Mouse (Mus musculus) megakaryocyte, adult 5-6 weeks (primary cell): ENCODE data around the gene Smg9. TPM values are rescaled to one million over a fixed set of nuclear protein-coding genes. Genes with fewer than 3 reads are reported as not detected.

Experiments used
- ATAC-seq: 2 replicates; pipeline ENCODE4 v1.8.0; 2016; ENCODE audit warnings: mild to moderate bottlenecking, inconsistent platforms; ENCODE audit not compliant: poor library complexity, severe bottlenecking
- total RNA-seq, 2 experiments: library from RNA; stranded (forward) in 1 of 2; stranded (reverse) in 1 of 2; fragments of 153-499, 151-499 nt in 1 of 2; fragments of 221-1000, 200-1000 nt in 1 of 2; gene quantifications; 2 replicates each; pipeline versions ENCODE4 v1.2.3 to v1.2.4; 2015 to 2017

Smg9 gene
- total RNA-seq (2015) = 21.6 and 22.3 TPM in 2 replicates
- total RNA-seq (2017) = 16.7 and 30.3 TPM in 2 replicates

- ATAC-seq = peak; percentile 78
These were observed at the start of gene Smg9 for GRCm38 (mm10) chr7:24399256-24400081. Gene Smg9 (plus strand): TSS chr7:24399619.

GRCm38 (mm10) chr7:24355646-24356045, 43.8 kb upstream of the Smg9 start:
- no peak for ATAC-seq

GRCm38 (mm10) chr7:24356081-24356480, 43.3 kb upstream of the Smg9 start:
- ATAC-seq = no peak

GRCm38 (mm10) chr7:24357899-24358298, 41.5 kb upstream of the Smg9 start:
- no peak for ATAC-seq

DNA sequence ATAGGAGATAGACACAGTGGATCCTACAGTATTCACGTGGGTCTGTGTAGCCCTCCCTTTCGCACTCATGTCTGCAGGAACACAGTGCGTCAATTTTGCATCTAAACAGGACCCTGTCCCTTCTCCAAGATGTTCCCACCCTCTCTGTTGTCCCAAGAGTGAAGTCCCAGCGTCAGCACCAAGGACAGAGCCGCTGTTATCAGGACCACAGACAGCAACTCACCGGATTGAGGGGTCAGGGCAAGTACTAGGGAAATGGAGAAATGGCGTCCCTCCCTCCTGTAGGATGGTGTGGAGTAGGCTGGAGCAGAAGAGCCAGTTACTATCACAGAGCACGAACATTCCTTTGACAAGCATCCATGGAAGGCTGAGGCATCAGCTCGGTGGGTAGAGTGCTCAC, 40.1 kb upstream of the Smg9 start:
- no peak for ATAC-seq

DNA sequence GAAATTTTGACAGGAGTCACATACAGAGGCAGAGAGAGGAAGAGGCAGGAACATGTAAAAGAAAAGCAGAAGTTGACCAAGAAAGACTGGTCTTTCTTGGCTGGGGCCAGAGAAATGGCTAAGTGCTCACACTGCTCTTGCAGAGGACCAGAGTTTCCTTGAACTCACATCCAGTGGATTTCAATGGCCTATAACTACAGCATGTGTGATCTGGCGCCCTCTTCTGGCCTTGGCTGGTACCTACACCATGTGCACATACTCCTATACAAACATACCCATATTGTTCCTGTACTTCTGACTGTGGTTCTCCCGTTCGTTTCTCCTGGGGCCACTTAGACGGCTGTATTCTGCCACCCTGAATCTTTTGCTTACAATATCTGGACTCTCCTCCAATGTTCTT, 38.4 kb upstream of the Smg9 start:
- peak; percentile 25 for ATAC-seq

DNA sequence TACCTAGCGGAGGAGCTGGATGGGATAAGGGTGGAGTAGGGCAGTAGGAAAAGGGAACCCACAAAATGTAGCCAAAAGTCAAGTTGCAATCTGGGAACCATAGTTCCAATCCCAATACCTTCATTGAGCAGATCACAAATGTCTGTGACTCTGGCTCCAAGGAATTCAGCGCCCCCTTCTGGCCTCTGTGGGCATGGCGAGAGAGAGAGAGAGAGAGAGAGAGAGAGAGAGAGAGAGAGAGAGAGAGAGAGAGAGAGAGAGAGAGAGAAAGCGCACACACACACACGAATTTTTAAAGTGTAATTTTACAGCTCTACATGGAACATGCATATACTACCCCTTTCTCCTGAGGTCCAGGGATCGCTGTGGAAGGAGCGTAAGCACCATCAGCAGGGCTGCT, 36.2 kb upstream of the Smg9 start:
- ATAC-seq = 0 out of 2 replicates have a peak, but pooled peaks have one; percentile 25

DNA sequence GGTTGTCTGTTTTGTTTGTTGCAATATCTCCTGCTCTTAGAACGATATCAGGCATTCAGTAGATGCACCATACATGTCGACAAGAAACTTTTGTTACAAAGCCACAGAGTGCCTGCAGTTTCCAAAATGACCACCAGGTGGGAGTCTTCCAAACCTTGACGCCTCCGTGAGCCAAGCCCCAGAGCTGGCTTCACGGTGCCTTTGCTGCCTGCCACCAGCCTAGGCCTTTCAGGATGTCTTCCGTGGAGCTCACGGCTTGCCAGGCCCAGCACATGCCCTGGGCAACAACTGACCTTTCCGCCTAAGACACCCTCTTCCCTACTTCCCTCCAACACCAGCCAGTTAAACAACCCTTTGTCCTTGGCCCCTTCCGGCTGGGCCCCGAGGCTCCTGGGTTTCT, 34.6 kb upstream of the Smg9 start:
- ATAC-seq = peak; percentile 71

- no peak for ATAC-seq
These were observed 34.0 kb upstream of the Smg9 start for GRCm38 (mm10) chr7:24365258-24366014.

DNA sequence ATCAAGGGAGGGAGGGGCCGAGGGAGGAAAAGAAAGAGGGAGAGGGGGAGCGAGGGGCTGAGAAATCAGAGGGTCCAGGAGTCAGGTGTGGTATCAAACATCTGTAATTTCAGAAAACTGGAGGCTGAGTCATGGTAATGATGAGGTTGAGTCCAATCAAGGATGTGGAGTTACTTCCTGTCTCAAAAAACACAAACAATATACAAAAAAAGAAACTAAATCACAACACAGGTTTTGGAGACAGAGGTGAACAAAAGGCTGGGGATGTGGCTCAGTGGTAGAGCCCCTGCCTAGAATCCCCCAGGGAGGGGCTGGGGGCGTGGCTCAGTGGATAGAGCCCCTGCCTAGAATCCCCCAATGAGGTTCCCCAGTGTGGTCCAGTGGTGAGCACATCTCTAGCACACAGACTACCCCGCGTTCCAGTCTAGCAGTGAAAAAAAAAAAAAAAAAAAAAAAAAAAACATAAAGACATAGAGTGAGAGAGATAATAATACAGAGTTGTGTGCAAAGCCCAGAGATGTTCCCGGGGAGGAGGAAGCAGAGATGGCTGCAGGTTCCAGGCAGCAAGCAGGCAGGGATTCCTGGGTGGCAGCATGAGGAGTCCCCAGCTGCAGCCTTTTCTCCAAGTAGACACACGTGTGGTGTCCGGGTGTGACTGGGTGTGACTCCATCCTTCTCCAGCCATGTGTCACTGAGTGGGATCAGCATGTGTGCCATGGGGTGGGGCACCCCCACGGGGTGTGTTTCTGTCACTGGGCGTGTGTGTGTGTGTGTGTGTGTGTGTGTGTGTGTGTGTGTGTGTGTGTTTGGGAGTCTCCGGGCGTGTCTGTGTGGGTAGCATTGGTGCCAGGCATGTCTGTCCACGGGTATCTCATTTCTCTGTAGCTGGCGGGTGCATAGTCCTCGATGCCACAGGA, 32.4 kb upstream of the Smg9 start:
- ATAC-seq = no peak

- no peak for ATAC-seq
These were observed 31.2 kb upstream of the Smg9 start for GRCm38 (mm10) chr7:24368226-24368625.

DNA sequence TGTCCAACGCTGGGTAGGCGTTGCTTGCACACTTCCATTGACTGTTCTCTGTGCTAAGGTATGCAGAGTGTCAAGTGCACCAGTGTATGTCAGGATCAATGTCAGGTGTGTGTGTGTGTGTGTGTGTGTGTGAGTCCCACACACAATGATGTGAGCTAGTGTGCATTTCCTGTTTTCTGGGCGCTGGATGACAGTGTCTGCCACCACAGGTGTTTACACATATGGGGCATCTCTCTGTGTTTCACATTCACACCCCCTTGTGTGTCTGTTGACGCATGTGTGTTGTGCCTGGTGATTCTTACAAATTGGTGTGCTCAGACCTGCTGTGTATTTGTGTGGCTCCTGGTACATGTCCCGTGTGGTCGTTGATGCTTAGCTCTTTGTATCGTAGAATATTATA, 30.5 kb upstream of the Smg9 start:
- ATAC-seq = no peak

DNA sequence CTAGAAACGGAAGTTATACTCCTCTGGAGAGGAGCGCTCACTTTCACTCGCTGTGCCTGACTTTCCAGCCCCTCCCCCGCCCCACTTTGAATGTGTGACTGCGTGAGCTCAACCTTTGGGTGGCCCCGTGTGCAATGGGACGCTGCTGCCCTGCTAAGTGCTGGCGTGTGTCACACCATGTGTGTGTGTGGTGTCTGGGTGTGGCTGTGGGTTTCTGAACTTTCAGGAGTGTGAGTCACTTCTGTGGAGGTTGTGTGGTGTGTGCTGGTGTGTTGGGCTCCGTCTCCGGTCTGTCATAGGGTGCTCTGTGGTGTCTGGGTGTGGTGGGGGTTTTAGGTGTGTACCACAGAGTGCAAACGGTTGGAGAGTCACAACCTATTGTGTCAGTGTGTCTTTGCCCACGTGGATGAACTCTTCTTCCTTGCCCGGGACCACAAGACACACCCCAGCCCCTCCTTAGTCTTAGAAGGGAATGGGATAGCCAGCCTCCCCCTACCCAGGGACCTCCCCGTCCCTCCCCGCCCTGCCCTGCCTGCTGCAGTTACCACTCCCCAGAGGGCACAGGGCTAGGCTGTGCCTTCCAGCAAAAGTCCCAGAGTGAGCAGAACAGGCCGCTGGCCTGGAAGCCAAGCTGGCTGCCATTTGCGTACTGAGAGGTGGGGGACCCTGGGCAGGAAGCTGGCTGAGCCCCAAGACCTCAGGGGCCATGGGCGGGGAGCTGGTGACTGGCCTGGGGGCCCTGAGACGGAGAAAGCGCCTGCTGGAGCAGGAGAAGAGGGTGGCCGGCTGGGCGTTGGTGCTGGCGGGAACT, 29.5 kb upstream of the Smg9 start, which contains the start of gene Kcnn4:
TSS of gene Kcnn4 (plus strand) at position 533 of the 811 bp plus-strand sequence.
- ATAC-seq = peak; percentile 39

DNA sequence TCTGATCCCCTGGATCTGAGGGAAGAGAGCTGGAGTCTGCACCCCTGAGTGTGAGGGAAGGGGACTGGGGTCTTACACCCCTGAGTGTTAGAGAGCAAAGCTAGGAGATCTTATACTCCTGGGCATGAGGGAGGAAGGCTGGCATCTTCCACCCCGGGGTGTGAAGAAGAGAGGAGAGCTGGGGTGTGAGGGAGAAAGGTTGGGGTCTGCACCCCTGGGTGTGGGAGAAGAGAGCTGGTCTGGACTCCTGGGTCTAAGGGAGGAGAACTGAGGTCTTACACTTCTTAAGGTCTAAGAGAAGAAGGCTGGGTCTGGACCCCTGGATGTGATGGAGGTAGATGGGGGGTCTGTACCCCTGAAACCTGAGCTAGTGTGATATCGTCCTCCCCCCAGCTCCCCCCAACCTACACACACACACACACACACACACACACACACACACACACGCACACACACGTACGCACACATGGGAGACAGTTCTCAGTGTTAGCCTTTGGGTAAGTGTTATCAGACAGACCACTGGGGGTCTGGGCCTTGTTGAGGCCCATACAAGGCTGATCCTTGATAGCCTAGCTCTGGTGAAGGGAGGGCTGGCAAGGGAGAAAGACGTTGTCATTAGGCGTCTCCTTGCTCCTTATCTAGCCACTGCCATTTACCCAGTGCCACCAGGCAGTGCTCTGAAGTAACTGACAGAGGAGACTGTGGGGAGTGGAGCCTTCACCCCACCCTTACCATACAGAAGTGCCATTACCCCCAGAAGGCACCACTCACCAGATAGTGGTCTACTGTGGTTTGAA, 28.2 kb upstream of the Smg9 start:
- no peak for ATAC-seq

DNA sequence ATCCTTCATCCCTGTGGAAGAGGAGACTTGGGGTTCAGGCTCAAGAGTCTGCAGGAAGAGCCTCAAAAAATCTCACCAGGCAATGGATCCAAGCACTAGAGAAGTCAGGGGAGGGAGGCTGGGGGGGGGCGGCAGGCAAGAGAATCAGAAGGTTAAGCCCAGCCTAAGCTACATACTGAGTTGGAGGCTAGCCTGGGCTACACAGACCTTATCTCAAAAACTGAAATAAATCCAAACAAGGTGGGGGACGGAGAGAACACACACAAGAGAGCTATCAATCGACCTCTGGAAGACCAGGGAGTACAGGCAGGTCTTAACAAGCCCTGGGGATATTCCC, 27.6 kb upstream of the Smg9 start:
- ATAC-seq = no peak

DNA sequence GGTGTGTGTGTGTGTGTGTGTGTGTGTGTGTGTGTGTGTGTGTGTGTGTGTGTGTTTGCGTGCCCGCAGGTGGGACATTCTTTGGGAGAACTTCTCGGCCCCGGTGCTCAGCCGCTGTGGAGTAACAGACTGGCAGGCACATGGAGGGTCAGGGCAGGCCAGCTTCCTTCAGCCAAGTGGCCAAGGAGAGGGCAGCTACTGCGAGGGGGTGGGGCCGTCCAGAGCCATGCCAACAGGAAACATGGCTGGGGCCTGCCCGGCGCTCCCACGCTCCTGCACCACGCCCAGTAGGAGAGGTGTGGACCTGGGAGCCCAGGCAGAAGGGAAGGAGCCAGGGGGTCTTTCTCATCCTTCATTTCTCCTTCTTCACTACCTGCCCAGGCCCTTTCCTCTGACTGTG, 27.1 kb upstream of the Smg9 start:
- ATAC-seq = peak; percentile 10; the same call in 1 of the 2 replicates

DNA sequence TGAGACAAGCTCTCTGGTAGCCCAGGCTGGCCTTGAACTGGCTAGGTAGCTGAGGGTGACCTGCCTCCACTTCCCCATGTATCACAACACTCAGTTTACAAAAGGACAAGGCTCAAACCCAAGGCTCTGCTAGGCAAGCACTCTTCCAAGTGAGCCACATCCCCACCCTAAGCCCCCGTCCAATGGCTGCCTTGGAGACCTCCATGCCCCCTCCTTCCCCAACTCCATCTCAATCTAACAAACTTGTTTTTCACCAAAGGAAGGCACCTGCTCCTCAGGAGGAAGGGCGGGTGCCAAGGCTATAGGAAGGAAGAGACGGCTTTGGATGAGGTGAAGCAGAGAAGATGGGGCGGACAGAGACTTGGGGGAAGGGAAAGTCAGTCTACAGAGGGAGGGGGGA, 26.6 kb upstream of the Smg9 start:
- ATAC-seq = no peak

DNA sequence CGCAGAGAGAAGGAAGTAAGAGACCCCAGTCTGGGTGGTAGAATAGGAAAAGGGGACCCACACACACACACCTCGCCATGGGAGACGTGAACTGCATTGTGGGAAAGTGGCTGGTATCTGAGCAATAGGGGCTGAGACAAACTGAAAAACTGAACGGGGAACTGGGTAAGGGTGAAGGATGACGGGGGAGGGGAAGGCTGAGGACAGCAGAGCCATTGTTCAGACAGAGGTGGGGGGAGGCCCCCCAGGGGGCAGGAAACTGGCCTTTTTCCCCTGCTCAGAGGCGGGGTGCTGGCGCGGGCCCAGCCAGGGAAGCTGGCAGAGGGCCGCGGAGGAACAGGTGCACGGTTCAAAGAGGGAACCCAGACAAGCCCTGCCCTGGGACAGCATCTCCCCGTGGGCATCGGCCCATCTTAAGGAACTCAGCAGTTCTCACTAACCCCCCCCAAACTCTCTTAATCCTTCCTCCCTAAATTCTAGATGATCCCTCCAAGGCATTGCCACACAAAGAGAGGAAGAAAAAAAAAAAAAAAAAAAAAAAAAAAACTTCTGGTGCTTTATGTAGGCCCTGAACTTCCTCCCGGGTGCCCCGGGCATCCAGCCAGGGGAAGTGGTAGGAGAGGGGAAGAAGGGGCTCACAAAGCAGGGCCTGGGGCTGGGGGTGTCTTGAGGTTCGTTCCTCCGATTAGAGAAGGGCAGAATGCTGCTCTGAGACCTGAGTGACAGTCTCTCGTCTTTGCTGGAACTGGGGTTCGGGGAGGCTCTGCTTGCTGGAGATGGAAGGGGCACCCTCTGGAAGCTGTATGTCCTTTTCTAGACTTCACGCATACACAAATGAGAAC, 25.7 kb upstream of the Smg9 start:
- peak; percentile 39 for ATAC-seq
